Mouse (Mus musculus): ENCODE results near the gene Megf11.

GRCm38 (mm10) chr9:64504921-64505320 is 119.5 kb downstream of the Megf11 start:
- TF ChIP-seq CHD2 (IDR thresholded peaks at IDR 0.05; ENCODE audit: low read length): no peak
- no peak for TF ChIP-seq ZC3H11A (IDR thresholded peaks at IDR 0.05; ENCODE audit: low read depth, low read length)
- TF ChIP-seq CTCF (IDR thresholded peaks at IDR 0.05 in 2 of 3, conservative IDR thresholded peaks at IDR 0.05 in 1 of 3; ENCODE audit: control insufficient read depth in 1 of 3, insufficient read depth in 1 of 3, low read depth in 2 of 3, low read length in 3 of 3, poor library complexity in 1 of 3, severe bottlenecking in 1 of 3): no peak
- no peak for TF ChIP-seq EP300 (IDR thresholded peaks at IDR 0.05; ENCODE audit: low read depth in 1 of 2, low read length in 2 of 2)
- no peak for TF ChIP-seq TBP (IDR thresholded peaks at IDR 0.05; ENCODE audit: low read depth, low read length)
- TF ChIP-seq ZMIZ1 (IDR thresholded peaks at IDR 0.05; ENCODE audit: low read depth, low read length): no peak
- no peak for TF ChIP-seq POLR2A (IDR thresholded peaks at IDR 0.05; ENCODE audit: control insufficient read depth in 1 of 2, insufficient read depth in 1 of 2, low read depth in 1 of 2, low read length in 2 of 2, poor library complexity in 1 of 2)
- no peak for TF ChIP-seq MYC (IDR thresholded peaks at IDR 0.05; ENCODE audit: low read depth, low read length)
- no peak for TF ChIP-seq SIN3A (IDR thresholded peaks at IDR 0.05; ENCODE audit: low read length)
- TF ChIP-seq CHD1 (IDR thresholded peaks at IDR 0.05; ENCODE audit: low read depth, low read length): no peak
- no peak for TF ChIP-seq GATA1 (IDR thresholded peaks at IDR 0.05; ENCODE audit: low read depth, low read length)
- TF ChIP-seq KAT2A (conservative IDR thresholded peaks at IDR 0.05; ENCODE audit: low read depth, low read length): no peak
- TF ChIP-seq TAL1 (IDR thresholded peaks at IDR 0.05; ENCODE audit: low read length): no peak
- TF ChIP-seq MAX (IDR thresholded peaks at IDR 0.05; ENCODE audit: low read length): no peak
